Mouse (Mus musculus): ENCODE measurements around the gene Zbtb24.

Gene Zbtb24

GRCm38 (mm10) chr10:41491111-41491510 lies 40.9 kb downstream of the Zbtb24 start:
- DNase-seq (ENCODE audit: low read depth, low spot score) = no peak

- no peak for DNase-seq (ENCODE audit: low read depth, low spot score)
Observed at GRCm38 (mm10) chr10:41500941-41501340, 50.8 kb downstream of the Zbtb24 start.

GRCm38 (mm10) chr10:41504996-41505395 lies 54.8 kb downstream of the Zbtb24 start:
- DNase-seq (ENCODE audit: low read depth, low spot score) = no peak

- peak; percentile 69 for DNase-seq (ENCODE audit: low read depth, low spot score)
Observed at GRCm38 (mm10) chr10:41505446-41505845, 55.3 kb downstream of the Zbtb24 start.

- no peak for DNase-seq (ENCODE audit: low read depth, low spot score)
Observed at GRCm38 (mm10) chr10:41509160-41509559, 59.0 kb downstream of the Zbtb24 start.

- DNase-seq (ENCODE audit: low read depth, low spot score) = no peak
Observed at GRCm38 (mm10) chr10:41514301-41514700, 64.1 kb downstream of the Zbtb24 start.

GRCm38 (mm10) chr10:41514921-41515320 lies 64.7 kb downstream of the Zbtb24 start:
- no peak for DNase-seq (ENCODE audit: low read depth, low spot score)

Measured in brain, embryonic 18.5 days (tissue).